Mouse (Mus musculus): Measurements from ENCODE around the gene Tmprss7.

- no peak for TF ChIP-seq CTCF (IDR thresholded peaks at IDR 0.05; ENCODE audit: extremely low read depth, insufficient read depth, insufficient read length, insufficient replicate concordance)
- no peak for TF ChIP-seq POLR2A (IDR thresholded peaks at IDR 0.05; ENCODE audit: low read depth, low read length)
Measured at GRCm38 (mm10) chr16:45724742-45725102, 31.3 kb upstream of the Tmprss7 start.

All from spleen, adult 2 months (tissue).